Mouse (Mus musculus) erythroblast, embryonic 14.5 days (primary cell): Measurements from ENCODE around the gene Grid1.

ENCODE experiments used
- GATA1 ChIP-seq: IDR thresholded peaks from 2 replicates; pipeline ENCODE4 v1.6.1; 2012; ENCODE audit warnings: low read length, inconsistent platforms, mixed read lengths
- TAL1 ChIP-seq: IDR thresholded peaks from 3 replicates; pipeline ENCODE4 v1.6.1; 2012; ENCODE audit warnings: low read length, inconsistent platforms, mixed read lengths

- TF ChIP-seq TAL1, result no peak
- no peak for TF ChIP-seq GATA1
Observed at GRCm38 (mm10) chr14:35154364-35154763, 334.5 kb downstream of the Grid1 start.
